Mouse (Mus musculus): ENCODE measurements at regions not wholly inside any gene's neighbourhood (a gene's known extent, or its start where the extent isn't known, plus 50 kb on each side); places are given as distances from the start of the nearest gene placed in this dataset.

GRCm38 (mm10) chr1:51649963-51650652 lies 171.9 kb upstream of the Nabp1 start:
- intact Hi-C loops (cut with DNase I) = loop anchor here (10.0 kb wide), 1 partner anchor 445 kb away; no protein-coding TSS in a partner anchor
- no peak for DNase-seq

GRCm38 (mm10) chr1:51647955-51648354 lies 169.7 kb upstream of the Nabp1 start:
- intact Hi-C loops (cut with DNase I) = loop anchor here (10.0 kb wide), 1 partner anchor 447 kb away; no protein-coding TSS in a partner anchor
- DNase-seq = peak; percentile 41 to 58

- peak; percentile 50 to 59 for DNase-seq
- intact Hi-C loops (cut with DNase I) = loop anchor here (2.0 to 10.0 kb wide), 2 partner anchors 302 to 450 kb away; no protein-coding TSS in a partner anchor
Observed at GRCm38 (mm10) chr1:51644399-51644798, 166.2 kb upstream of the Nabp1 start.

- intact Hi-C loops (cut with DNase I) = loop anchor here (2.0 to 10.0 kb wide), 2 partner anchors 303 to 451 kb away; no protein-coding TSS in a partner anchor
- no peak for DNase-seq
Observed at GRCm38 (mm10) chr1:51643640-51644039, 165.4 kb upstream of the Nabp1 start.

- DNase-seq = no peak
Observed at GRCm38 (mm10) chr1:51638519-51639302, 160.5 kb upstream of the Nabp1 start.

GRCm38 (mm10) chr1:51635881-51636515 lies 157.8 kb upstream of the Nabp1 start:
- no peak for DNase-seq
- intact Hi-C loops (cut with DNase I) = no loop called here

More at GRCm38 (mm10) chr1:51638519-51639302, 160.5 kb upstream of the Nabp1 start:
- intact Hi-C loops (cut with DNase I) = no loop called here

- DNase-seq = no peak
- intact Hi-C loops (cut with DNase I) = no loop called here
Observed at GRCm38 (mm10) chr1:51633795-51634194, 155.6 kb upstream of the Nabp1 start.

GRCm38 (mm10) chr1:51632851-51633250 lies 154.6 kb upstream of the Nabp1 start:
- no peak for DNase-seq
- intact Hi-C loops (cut with DNase I) = no loop called here

- intact Hi-C loops (cut with DNase I) = no loop called here
- DNase-seq = no peak
Observed at GRCm38 (mm10) chr1:51629848-51630247, 151.6 kb upstream of the Nabp1 start.

- intact Hi-C loops (cut with DNase I) = no loop called here
- DNase-seq = no peak
Observed at GRCm38 (mm10) chr1:51628137-51628793, 150.0 kb upstream of the Nabp1 start.

- no peak for DNase-seq
- intact Hi-C loops (cut with DNase I) = no loop called here
Observed at GRCm38 (mm10) chr1:51626303-51626702, 148.1 kb upstream of the Nabp1 start.

GRCm38 (mm10) chr1:51625079-51625478 lies 146.9 kb upstream of the Nabp1 start:
- intact Hi-C loops (cut with DNase I) = no loop called here
- no peak for DNase-seq

- intact Hi-C loops (cut with DNase I) = no loop called here
Observed at GRCm38 (mm10) chr1:51624551-51624950, 146.3 kb upstream of the Nabp1 start.

GRCm38 (mm10) chr1:51622986-51623385 lies 144.8 kb upstream of the Nabp1 start:
- no peak for DNase-seq
- intact Hi-C loops (cut with DNase I) = no loop called here

More at GRCm38 (mm10) chr1:51624551-51624950, 146.3 kb upstream of the Nabp1 start:
- no peak for DNase-seq

- DNase-seq = no peak
- intact Hi-C loops (cut with DNase I) = no loop called here
Observed at GRCm38 (mm10) chr1:51622181-51622862, 144.1 kb upstream of the Nabp1 start.

GRCm38 (mm10) chr1:51621062-51621461 lies 142.8 kb upstream of the Nabp1 start:
- DNase-seq = no peak
- intact Hi-C loops (cut with DNase I) = no loop called here

- intact Hi-C loops (cut with DNase I) = no loop called here
Observed at GRCm38 (mm10) chr1:51617502-51618251, 139.5 kb upstream of the Nabp1 start.

GRCm38 (mm10) chr1:51616091-51616490 lies 137.9 kb upstream of the Nabp1 start:
- no peak for DNase-seq
- intact Hi-C loops (cut with DNase I) = no loop called here

More at GRCm38 (mm10) chr1:51617502-51618251, 139.5 kb upstream of the Nabp1 start:
- DNase-seq = no peak

GRCm38 (mm10) chr1:51615523-51615922 lies 137.3 kb upstream of the Nabp1 start:
- DNase-seq = no peak
- intact Hi-C loops (cut with DNase I) = no loop called here

All from gastrocnemius, postnatal 36 days (tissue).